Mouse (Mus musculus): ENCODE results near the gene Tmem150c.

- TF ChIP-seq CTCF (IDR thresholded peaks at IDR 0.05; ENCODE audit: low read depth, low read length) (no peak), EP300 (IDR thresholded peaks at IDR 0.05; ENCODE audit: insufficient read depth, low read depth, low read length) (no peak)
Measured at GRCm38 (mm10) chr5:100108866-100109265, 50.7 kb downstream of the Tmem150c start.

Data from ES-Bruce4 (cell line).